Mouse (Mus musculus): ENCODE results near the gene Vps26a.
A peak's percentile ranks its signal among the peaks of the same experiment; 100 is the strongest.

Gene Vps26a

DNA sequence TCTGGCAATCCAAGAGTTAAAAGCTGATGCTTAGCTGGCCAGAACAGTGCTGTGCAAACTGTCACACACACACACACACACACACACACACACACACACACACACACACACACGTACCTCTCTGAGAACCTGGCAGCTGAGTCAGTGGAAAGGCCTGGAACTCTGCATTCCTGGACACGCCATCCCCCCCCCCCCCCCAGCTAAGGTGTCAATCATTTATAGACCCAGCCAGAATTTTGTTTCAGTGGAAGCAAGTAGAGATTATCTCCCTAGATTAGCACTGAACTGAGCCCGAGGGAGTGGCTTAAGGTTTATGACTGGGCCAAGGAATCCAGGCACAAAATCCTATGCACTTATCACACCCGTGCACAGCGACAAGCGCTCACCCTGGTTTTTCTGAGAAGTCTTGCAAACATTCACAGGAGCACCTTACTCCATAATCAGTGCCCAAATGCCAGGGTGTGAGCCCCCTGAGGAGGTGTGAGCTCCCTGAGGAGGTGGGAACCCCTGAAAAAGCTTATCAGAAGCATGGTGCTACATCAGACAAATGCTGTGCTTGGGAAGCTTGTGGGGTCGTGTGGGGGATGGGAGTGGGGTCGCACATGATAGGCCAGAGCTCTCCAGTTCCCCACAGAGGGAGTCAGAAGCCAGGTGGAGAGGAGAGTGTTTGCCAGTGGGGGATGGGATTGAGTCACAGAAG lies 73.5 kb downstream of the Vps26a start:
- peak; percentile 55 for DNase-seq

DNA sequence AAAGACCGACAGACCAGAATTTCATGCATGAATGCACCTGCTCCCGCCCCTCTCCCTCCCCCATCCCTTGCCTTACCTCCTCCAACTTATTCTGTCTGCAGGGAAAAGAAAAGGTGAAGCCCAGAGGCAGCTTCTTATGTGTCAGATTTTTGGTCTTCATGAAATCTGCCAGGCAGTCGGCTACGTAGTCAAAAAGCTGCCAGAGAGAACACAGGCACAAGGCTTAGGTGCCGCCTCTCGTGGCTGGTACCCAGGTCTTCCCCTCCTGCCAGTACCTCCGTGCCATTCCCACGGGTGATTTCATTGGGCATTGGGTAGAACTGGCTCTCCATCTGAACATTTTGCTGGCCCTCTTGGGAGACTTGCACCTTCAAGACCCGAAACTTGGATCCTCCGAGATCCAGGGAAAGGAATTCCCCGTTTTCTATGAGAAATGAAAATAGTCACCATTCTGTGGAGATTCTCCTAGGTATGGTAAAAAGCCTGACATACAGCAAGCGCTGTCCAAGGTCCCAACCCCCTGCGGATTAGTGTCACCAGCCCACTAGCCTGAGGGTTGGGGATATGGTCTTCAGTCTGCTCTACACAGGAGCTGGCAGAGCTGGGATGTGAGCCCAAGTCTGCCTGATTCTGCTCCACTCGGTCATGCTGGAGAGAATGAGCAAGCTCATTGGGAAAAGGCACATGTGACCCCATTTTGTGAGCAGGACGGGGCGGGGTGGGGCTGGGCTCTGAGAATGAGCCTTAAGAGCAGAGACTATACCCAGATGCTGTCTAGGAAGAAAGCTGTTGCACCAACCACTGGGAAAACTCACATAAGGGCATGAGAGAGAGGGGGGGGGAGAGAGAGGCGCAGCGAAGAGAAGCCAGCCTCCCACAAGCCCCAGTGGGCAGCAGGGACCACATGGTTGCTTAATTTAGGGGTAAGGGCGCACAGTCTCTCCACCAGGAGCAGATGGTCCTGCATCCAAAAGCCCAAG lies 74.9 kb downstream of the Vps26a start:
- DNase-seq, result no peak

DNA sequence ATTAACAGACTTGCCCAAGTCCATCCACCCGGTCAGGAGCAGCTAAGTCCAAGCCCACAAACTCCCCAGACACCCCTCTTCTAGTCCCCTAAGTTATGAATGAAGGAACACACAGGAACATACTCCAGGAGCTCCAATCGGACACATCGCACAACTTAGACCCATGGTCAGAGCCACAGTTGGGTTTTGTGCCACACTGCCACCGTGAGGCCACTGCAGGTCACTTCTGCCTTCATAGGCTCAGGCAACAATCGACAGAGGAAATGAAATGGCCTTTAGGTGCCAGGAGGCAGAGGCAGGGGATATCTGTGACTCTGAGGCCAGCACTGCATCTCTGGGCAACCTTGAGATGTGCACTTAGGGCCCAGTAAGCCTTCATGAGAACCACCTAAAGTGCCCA lies 75.7 kb downstream of the Vps26a start:
- peak; percentile 47 for DNase-seq

Data from kidney, adult 11 months (tissue).